Mouse (Mus musculus) c-Kit-positive CD71-positive TER-119-negative erythroid progenitor cells, embryonic 14.5 days (primary cell): ENCODE measurements at regions not wholly inside any gene's neighbourhood (a gene's known extent, or its start where the extent isn't known, plus 50 kb on each side); places are given as distances from the start of the nearest gene placed in this dataset.

Experiments used
- DNase-seq: peaks from one replicate; pipeline ENCODE4 v3.0.0-alpha.2; 2013; ENCODE audit warnings: low read depth

DNA sequence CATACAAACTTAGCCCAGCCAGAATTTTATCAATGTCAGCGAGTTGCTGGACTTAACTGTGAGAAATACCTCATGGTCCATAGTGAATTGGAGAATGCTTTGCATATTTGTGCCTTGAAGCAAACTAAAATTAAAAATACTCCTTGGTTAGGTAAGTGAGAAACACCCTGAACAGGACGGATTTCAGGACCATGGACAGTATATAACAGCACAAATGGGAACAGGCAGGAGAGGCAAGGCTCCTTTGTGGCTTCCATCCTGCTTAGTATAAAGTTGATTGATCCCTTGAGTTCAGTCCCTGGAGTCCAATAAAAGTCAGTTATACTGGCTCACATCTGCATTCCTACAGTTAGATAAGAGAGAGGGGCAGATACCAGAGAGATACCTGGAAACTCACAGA lies 53.9 kb upstream of the Bpifa3 start:
- DNase-seq = peak; percentile 1
